Mouse (Mus musculus): ENCODE measurements around the gene Trmt2a. TPM values are rescaled to one million over a fixed set of nuclear protein-coding genes. Genes with fewer than 3 reads are reported as not detected.

The Trmt2a gene
- polyA plus RNA-seq, 1 experiment: 29.7 TPM

DNA sequence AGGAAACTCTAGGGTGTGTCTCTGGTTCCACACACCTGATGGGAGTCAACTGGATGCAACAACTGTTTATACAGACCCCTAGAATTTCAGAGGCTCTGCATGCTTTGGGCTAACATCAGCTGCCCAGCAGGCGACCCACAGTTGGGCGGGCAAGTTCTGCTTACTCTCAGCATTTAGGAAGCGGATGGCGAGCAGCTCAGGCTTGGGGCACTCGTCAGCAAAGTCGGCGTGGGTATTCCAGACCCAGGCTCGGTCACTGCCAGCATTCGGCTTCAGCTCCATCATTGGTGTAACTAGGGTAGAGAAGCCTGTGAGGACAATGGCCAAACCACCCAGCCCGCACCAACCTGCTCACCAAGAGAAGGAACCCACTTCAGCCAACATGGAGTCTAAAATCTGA, 6.9 kb upstream of the Trmt2a start:
- no peak overlapping the region for H3K4me3 ChIP-seq (ENCODE audit: low read depth, low read length)
- H3K36me3 ChIP-seq (ENCODE audit: control insufficient read depth, insufficient read depth, low read length): peaks cover 52% of the 10 kb centered on the region
- no peaks in the 10 kb centered on the region for H3K4me1 ChIP-seq (ENCODE audit: control insufficient read depth, insufficient read depth, insufficient read length, low read length)
- WGBS: 93% methylated on average over 10 of the region's 10 CpGs
- no peak overlapping the region for H3K27ac ChIP-seq (ENCODE audit: insufficient read depth, low read depth, low read length)
- no peak for TF ChIP-seq POLR2A (IDR thresholded peaks at IDR 0.05; ENCODE audit: low read depth, low read length)
- no peak for TF ChIP-seq CTCF (IDR thresholded peaks at IDR 0.05; ENCODE audit: extremely low read depth, insufficient read length, insufficient replicate concordance, low read depth, low read length)
- no peaks in the 10 kb centered on the region for H3K27me3 ChIP-seq (ENCODE audit: control insufficient read depth, insufficient read depth, low read length)

DNA sequence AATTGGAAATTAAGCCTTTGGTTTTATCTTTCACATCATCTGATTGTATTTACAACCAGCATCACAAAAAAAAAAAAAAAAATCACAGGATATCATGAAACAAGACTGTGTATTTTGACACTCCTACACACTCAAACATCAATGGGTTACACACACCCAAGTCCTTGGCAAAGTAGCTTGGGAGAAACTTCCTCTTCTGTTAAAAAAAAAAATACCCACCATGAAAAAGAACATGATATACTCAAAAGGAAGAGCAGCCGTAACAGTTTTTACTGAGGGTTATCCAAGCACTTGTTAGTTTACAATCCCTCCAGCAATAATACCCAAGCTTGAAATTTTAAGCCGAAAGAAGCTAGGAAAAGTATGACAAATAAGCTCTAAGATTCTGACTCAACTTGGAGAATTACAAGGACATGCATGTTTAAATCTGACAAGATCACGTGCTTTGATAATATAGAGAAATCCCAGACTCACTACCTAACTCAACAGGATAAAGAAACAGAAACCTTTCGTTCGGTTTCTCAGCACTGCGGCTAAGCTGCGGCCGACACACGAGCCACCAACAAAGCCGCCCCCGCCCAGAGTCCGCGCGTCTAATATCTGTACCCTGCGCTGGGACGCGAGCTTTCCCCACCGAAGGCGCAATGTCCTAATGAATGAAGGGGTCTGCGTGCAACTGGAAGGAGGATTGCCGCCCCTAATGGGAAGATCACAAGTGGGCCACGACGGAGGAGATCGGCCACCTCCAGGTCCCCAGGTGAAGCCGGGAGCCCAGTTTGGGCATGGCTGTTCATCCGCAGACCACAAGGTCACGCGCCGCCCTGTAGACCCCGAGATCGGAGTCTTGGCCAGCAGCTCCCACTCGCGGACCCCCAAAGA, 719 bp upstream of the Trmt2a start:
- Histone ChIP-seq H3K27me3 (ENCODE audit: control insufficient read depth, insufficient read depth, low read length) (no peaks in the 10 kb centered on the region), H3K27ac (ENCODE audit: insufficient read depth, low read depth, low read length) (peak overlapping the region; percentile 6), H3K4me1 (ENCODE audit: control insufficient read depth, insufficient read depth, insufficient read length, low read length) (peaks cover 5% of the 10 kb centered on the region), H3K36me3 (ENCODE audit: control insufficient read depth, insufficient read depth, low read length) (peaks cover 41% of the 10 kb centered on the region), H3K4me3 (ENCODE audit: low read depth, low read length) (peak overlapping the region; percentile 78)
- under 1% methylated on average over 33 of the region's 33 CpGs for WGBS
- TF ChIP-seq POLR2A (IDR thresholded peaks at IDR 0.05; ENCODE audit: low read depth, low read length): no peak
- TF ChIP-seq CTCF (IDR thresholded peaks at IDR 0.05; ENCODE audit: extremely low read depth, insufficient read length, insufficient replicate concordance, low read depth, low read length): no peak

DNA sequence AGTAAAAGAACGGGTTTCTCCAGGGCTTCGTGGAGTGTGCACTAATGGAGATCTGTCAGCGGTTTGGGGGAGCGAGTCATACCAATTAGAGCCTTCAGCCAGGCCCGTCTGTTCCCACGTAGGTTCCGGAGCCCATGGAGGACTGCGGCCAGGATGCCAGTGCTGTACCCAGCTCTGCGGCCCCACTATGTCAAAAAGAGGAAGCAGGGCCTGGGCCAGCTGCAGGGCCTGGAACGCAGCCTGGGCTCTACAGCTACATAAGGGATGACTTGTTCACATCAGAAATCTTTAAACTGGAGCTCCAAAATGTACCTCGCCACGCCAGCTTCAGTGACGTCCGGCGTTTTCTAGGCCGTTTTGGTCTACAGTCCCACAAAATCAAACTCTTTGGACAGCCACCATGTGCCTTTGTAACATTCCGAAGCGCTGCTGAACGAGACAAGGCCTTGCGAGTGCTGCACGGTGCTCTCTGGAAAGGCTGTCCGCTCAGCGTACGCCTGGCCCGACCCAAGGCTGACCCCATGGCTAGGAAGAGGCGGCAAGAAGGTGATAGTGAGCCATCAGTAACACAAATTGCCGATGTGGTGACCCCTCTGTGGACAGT, 987 bp downstream of the Trmt2a start:
- peaks cover 5% of the 10 kb centered on the region for H3K4me1 ChIP-seq (ENCODE audit: control insufficient read depth, insufficient read depth, insufficient read length, low read length)
- no peaks in the 10 kb centered on the region for H3K27me3 ChIP-seq (ENCODE audit: control insufficient read depth, insufficient read depth, low read length)
- peak overlapping the region; percentile 78 for H3K4me3 ChIP-seq (ENCODE audit: low read depth, low read length)
- WGBS: 2% methylated on average over 27 of the region's 27 CpGs
- peaks cover 50% of the 10 kb centered on the region for H3K36me3 ChIP-seq (ENCODE audit: control insufficient read depth, insufficient read depth, low read length)
- no peak for TF ChIP-seq POLR2A (IDR thresholded peaks at IDR 0.05; ENCODE audit: low read depth, low read length)
- TF ChIP-seq CTCF (IDR thresholded peaks at IDR 0.05; ENCODE audit: extremely low read depth, insufficient read length, insufficient replicate concordance, low read depth, low read length): no peak
- no peak overlapping the region for H3K27ac ChIP-seq (ENCODE audit: insufficient read depth, low read depth, low read length)

DNA sequence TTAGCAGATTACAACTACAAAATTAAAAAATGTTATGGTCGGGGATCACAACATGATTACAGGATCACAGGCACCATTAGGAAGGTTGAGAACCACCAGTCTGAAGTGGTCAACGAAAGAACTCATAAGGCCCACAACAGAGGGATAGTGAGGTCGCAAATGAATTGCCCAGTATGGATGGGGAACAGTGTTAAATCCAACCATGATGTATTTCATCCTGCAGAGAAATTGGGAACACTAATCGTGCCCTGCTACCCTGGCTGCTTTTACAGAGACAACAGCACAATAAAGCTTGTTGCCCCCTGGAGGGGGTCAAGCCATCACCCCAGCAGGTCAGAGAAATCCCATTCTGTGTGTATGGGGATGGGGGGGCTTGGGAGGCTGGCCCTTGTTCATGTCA, 1.8 kb downstream of the Trmt2a start:
- peaks cover 46% of the 10 kb centered on the region for H3K36me3 ChIP-seq (ENCODE audit: control insufficient read depth, insufficient read depth, low read length)
- no peaks in the 10 kb centered on the region for H3K27me3 ChIP-seq (ENCODE audit: control insufficient read depth, insufficient read depth, low read length)
- 42% methylated on average over 4 of the region's 4 CpGs for WGBS
- no peak overlapping the region for H3K27ac ChIP-seq (ENCODE audit: insufficient read depth, low read depth, low read length)
- H3K4me1 ChIP-seq (ENCODE audit: control insufficient read depth, insufficient read depth, insufficient read length, low read length): peaks cover 5% of the 10 kb centered on the region
- TF ChIP-seq CTCF (IDR thresholded peaks at IDR 0.05; ENCODE audit: extremely low read depth, insufficient read length, insufficient replicate concordance, low read depth, low read length): no peak
- no peak for TF ChIP-seq POLR2A (IDR thresholded peaks at IDR 0.05; ENCODE audit: low read depth, low read length)
- no peak overlapping the region for H3K4me3 ChIP-seq (ENCODE audit: low read depth, low read length)

DNA sequence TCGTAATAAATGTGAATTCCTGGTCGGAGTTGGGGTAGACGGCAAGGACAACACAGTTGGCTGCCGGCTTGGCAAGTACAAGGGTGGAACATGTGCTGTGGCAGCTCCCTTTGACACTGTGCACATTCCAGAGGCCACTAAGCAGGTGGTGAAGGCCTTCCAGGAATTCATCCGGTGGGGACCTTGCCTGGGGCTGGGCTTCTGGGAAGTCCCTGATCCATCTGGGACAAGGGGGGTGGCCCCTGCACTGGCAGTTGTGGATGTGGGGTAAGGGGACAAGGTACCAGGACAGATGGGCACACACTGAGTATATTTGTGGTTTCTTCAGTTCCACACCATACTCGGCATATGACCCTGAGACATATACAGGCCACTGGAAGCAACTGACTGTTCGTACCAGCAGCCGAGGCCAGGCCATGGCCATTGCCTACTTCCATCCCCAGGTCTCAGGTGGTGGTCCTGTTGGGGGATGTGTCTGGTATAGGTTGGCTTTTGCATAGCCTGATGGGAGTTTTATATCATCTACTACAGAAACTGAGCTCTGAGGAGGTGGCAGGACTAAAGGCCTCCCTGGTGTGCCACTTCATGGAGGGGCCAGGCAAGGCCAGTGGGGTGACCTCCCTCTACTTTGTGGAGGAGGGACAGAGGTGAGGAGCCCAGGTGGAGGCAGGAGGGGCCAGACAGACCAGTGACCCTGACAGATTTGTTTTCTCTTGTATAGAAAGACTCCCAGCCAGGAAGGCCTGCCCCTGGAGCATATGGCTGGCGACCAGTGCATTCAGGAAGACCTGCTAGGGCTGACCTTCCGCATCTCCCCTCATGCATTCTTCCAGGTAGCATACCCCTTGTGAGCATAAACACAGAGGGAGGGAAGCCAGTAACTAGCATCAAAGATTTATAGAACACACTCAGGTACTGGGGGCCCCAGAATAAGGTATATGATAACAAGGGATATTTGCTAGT, 2.6 kb downstream of the Trmt2a start:
- Histone ChIP-seq H3K27ac (ENCODE audit: insufficient read depth, low read depth, low read length) (no peak overlapping the region), H3K27me3 (ENCODE audit: control insufficient read depth, insufficient read depth, low read length) (no peaks in the 10 kb centered on the region), H3K4me1 (ENCODE audit: control insufficient read depth, insufficient read depth, insufficient read length, low read length) (peaks cover 5% of the 10 kb centered on the region), H3K4me3 (ENCODE audit: low read depth, low read length) (no peak overlapping the region), H3K36me3 (ENCODE audit: control insufficient read depth, insufficient read depth, low read length) (peaks cover 44% of the 10 kb centered on the region)
- no peak for TF ChIP-seq POLR2A (IDR thresholded peaks at IDR 0.05; ENCODE audit: low read depth, low read length)
- TF ChIP-seq CTCF (IDR thresholded peaks at IDR 0.05; ENCODE audit: extremely low read depth, insufficient read length, insufficient replicate concordance, low read depth, low read length): no peak
- 48% methylated on average over 10 of the region's 10 CpGs for WGBS

DNA sequence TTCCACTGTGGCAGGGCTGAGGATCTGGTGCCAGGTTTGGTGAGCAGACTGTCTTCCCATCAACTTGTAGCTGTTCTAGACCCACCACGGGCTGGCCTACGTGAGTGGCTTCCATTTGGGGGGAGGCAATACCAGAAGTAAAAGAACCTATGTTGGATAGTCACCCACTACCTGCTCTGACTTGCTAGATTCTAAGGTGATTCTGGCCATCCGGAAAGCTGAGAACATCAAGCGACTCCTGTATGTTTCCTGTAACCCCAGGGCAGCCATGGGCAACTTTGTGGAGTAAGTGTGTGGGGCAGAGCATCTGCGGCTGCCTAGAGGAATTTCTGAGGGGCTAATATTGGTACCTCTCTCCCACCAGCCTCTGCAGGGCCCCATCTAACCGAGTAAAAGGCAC, 4.3 kb downstream of the Trmt2a start:
- Histone ChIP-seq H3K27ac (ENCODE audit: insufficient read depth, low read depth, low read length) (no peak overlapping the region), H3K4me1 (ENCODE audit: control insufficient read depth, insufficient read depth, insufficient read length, low read length) (peaks cover 5% of the 10 kb centered on the region), H3K4me3 (ENCODE audit: low read depth, low read length) (no peak overlapping the region), H3K36me3 (ENCODE audit: control insufficient read depth, insufficient read depth, low read length) (peaks cover 54% of the 10 kb centered on the region), H3K27me3 (ENCODE audit: control insufficient read depth, insufficient read depth, low read length) (no peaks in the 10 kb centered on the region)
- WGBS: 80% methylated on average over 6 of the region's 6 CpGs
- TF ChIP-seq POLR2A (IDR thresholded peaks at IDR 0.05; ENCODE audit: low read depth, low read length) (no peak), CTCF (IDR thresholded peaks at IDR 0.05; ENCODE audit: extremely low read depth, insufficient read length, insufficient replicate concordance, low read depth, low read length) (no peak)

Measured in small intestine, adult 2 months (tissue).